Mouse (Mus musculus) embryonic facial prominence, embryonic 15.5 days (tissue): ENCODE measurements at regions not wholly inside any gene's neighbourhood (a gene's known extent, or its start where the extent isn't known, plus 50 kb on each side); places are given as distances from the start of the nearest gene placed in this dataset.
"Not testable (repeated sequence)": the region's sequence is repeated elsewhere in the genome, so short reads cannot be mapped to it uniquely, and the experiment has no call there.

ENCODE experiments used
- ATAC-seq: fragments of 200-750 bp; cut with Nextera tagmentation; 2 replicates; pipeline ENCODE4 v1.8.0; 2017; ENCODE audit warnings: low read depth, moderate TSS enrichment; ENCODE audit not compliant: insufficient number of reproducible peaks, low FRiP score, low TSS enrichment
- H3K27ac ChIP-seq: fragments of 300-500 bp; sonication (generic); replicated peaks from 2 replicates; pipeline ENCODE4 v1.5.1; 2015; ENCODE audit warnings: mild to moderate bottlenecking, inconsistent platforms
- H3K27me3 ChIP-seq: fragments of 300-500 bp; sonication (generic); 2 replicates; pipeline ENCODE4 v1.6.1; 2015; ENCODE audit warnings: inconsistent platforms
- H3K36me3 ChIP-seq: fragments of 300-500 bp; sonication (generic); 2 replicates; pipeline ENCODE4 v1.6.1; 2015; ENCODE audit warnings: mild to moderate bottlenecking, inconsistent platforms
- H3K4me1 ChIP-seq: fragments of 300-500 bp; sonication (generic); 2 replicates; pipeline ENCODE4 v1.6.1; 2015; ENCODE audit warnings: inconsistent platforms
- H3K4me2 ChIP-seq: fragments of 300-500 bp; sonication (generic); replicated peaks from 2 replicates; pipeline ENCODE4 v1.6.1; 2015; ENCODE audit warnings: mild to moderate bottlenecking, inconsistent platforms
- H3K4me3 ChIP-seq: fragments of 300-500 bp; sonication (generic); replicated peaks from 2 replicates; pipeline ENCODE4 v1.5.1; 2015; ENCODE audit warnings: mild to moderate bottlenecking, inconsistent platforms
- H3K9ac ChIP-seq: fragments of 300-500 bp; sonication (generic); 2 replicates; pipeline ENCODE4 v1.6.1; 2015; ENCODE audit warnings: inconsistent platforms
- H3K9me3 ChIP-seq: fragments of 300-500 bp; sonication (generic); replicated peaks from 2 replicates; pipeline ENCODE4 v1.6.1; 2016; ENCODE audit warnings: inconsistent platforms
- WGBS: fragments of 180-500 bp; shearing (Covaris S2); methylation state at CpG from one replicate; pipeline ENCODE4 v1.1.7; 2015; 5-methylcytosine and 5-hydroxymethylcytosine counted together

DNA sequence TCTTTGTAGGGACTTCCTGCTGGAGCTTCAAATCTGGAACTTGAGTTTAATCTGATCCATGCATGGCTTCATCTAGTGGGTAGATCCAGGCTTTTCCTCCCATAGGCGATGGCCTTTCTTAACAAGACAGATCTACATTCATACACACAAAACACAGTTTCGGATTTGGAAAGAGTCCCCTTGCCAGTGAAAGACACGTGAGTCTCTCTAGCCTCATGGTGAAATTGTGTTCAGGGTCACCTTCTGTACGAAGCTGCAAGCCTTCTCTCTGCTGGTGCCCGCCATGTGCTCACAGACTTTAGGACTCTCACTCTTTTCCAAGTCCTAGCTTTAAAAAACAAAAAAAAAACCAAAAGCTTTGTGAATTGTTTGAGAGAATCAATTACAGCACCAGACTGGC, 51.4 kb upstream of the Dlx2 start:
- ATAC-seq = no peak
- H3K4me3 ChIP-seq = no peak overlapping the region
- no peak overlapping the region for H3K9ac ChIP-seq
- H3K9me3 ChIP-seq = no peaks in the 10 kb centered on the region
- no peak overlapping the region for H3K27ac ChIP-seq
- H3K36me3 ChIP-seq = no peaks in the 10 kb centered on the region
- H3K4me1 ChIP-seq = peaks cover 15% of the 10 kb centered on the region
- H3K4me2 ChIP-seq = no peak overlapping the region
- peaks cover 4% of the 10 kb centered on the region; the same call in 1 of the 2 replicates for H3K27me3 ChIP-seq
- 71% methylated on average over 5 of the region's 5 CpGs for WGBS

DNA sequence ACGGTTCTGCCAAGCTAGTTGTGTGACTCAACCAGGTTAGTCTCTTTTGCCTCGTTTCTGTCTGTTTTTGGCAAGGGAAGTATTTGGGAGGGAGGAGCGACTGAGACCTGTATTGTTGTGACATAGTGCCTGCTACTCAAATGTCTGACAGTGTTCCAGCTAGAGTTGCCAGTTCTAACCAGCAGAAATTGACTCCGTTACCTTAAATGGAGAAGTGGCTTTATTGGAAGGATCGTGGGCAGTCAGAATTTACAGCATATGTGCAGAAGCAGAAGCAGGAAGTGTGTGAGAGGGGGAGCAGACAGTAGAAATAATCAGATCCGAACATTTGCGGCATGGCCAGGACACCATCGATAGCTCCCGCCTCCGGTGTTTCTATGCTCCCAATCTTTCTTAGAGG, 51.8 kb upstream of the Dlx2 start:
- Histone ChIP-seq H3K9me3 (no peaks in the 10 kb centered on the region), H3K27me3 (peaks cover 4% of the 10 kb centered on the region; the same call in 1 of the 2 replicates), H3K4me1 (peaks cover 15% of the 10 kb centered on the region), H3K4me3 (no peak overlapping the region), H3K4me2 (peak overlapping the region; percentile 33; the same call in 1 of the 2 replicates), H3K9ac (no peak overlapping the region), H3K27ac (0 out of 2 replicates have a peak overlapping the region, but pooled peaks have one; percentile 34), H3K36me3 (no peaks in the 10 kb centered on the region)
- 42% methylated on average over 10 of the region's 10 CpGs for WGBS
- no peak for ATAC-seq

DNA sequence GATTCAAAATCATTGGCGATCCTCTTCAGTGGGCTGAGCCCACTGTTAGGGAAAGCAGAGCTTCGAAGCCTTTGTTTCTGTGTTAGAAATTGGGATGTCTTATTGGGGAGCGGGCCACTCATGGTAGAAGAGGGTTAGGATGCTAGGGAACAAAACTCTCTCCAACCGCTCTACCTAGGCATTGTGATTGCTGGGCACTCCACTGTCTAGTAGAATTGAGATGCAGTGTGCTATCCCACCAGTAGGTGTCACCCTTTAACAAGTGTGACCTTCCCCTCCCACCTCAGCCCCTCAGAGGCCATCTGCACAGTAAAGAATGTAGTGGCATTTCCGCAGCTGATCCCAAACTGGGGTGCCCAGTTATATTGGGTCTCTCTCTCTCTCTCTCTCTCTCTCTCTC, 52.2 kb upstream of the Dlx2 start:
- no peaks in the 10 kb centered on the region for H3K9me3 ChIP-seq
- ATAC-seq = peak; percentile 76
- peaks cover 4% of the 10 kb centered on the region; the same call in 1 of the 2 replicates for H3K27me3 ChIP-seq
- H3K4me3 ChIP-seq = no peak overlapping the region
- peaks cover 15% of the 10 kb centered on the region for H3K4me1 ChIP-seq
- peak overlapping the region; percentile 33; the same call in 1 of the 2 replicates for H3K4me2 ChIP-seq
- 16% methylated on average over 5 of the region's 5 CpGs for WGBS
- H3K9ac ChIP-seq = no peak overlapping the region
- H3K36me3 ChIP-seq = no peaks in the 10 kb centered on the region
- H3K27ac ChIP-seq = 0 out of 2 replicates have a peak overlapping the region, but pooled peaks have one; percentile 34

DNA sequence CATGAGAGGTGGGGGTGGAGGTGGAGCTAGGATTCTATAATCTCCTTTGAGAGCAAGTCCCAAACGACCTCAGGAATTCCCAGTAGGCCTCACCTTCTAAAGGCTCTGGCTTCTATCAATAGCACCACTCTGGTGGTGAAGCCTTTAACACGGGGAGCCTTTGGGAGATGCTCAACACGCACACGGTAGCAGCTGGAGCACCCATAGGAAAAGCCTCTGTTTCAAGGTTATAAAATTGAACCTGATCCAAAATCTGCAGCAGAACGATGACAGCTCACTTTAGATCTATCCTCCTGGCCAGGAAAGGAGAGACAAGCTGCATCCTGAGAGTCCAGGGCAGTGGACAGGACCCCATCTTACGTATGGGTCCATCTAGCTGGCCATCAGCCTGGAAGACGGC, 53.7 kb upstream of the Dlx2 start:
- H3K4me3 ChIP-seq = no peak overlapping the region
- H3K4me1 ChIP-seq = peaks cover 11% of the 10 kb centered on the region
- H3K9ac ChIP-seq = no peak overlapping the region
- peaks cover 4% of the 10 kb centered on the region; the same call in 1 of the 2 replicates for H3K27me3 ChIP-seq
- no peak overlapping the region for H3K4me2 ChIP-seq
- H3K9me3 ChIP-seq = no peaks in the 10 kb centered on the region
- 68% methylated on average over 7 of the region's 7 CpGs for WGBS
- no peaks in the 10 kb centered on the region for H3K36me3 ChIP-seq
- ATAC-seq = no peak
- H3K27ac ChIP-seq = no peak overlapping the region

DNA sequence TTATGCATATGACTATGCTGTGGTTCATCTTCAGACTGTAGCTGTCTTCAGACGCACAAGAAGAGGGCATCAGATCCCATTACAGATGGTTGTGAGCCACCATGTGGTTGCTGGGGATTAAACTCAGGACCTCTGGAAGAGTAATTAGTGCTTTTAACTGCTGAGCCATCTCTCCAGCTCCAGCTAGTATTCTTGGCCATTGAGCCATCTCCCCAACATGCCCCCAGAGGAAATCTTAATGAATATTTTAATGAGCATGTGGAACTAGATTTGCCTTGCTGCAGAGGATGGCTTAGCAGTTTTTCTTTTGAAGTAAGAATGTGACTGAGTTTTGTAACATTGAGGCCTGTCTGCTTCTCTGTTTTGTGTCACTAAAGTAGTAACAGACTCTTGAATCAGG, 54.4 kb upstream of the Dlx2 start:
- H3K27me3 ChIP-seq = peaks cover 4% of the 10 kb centered on the region; the same call in 1 of the 2 replicates
- 50% methylated on average over 1 of the region's 1 CpGs for WGBS

DNA sequence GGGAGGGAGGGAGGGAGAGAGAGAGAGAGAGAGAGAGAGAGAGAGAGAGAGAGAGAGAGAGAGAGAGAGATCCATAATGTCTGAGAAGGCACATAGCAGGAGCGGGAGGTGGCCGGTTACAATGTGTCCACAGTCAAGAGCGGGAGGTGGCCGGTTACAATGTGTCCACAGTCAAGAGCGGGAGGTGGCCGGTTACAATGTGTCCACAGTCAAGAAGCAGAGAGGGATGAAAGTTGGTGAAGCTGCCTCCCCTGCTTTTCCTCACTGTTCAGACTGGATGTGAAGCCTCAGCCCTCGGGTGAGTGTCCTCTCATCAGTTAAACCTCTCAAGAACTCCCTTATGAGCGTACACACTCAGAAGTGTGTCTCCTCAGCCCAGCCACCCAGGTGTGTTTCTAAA, 57.2 kb upstream of the Dlx2 start:
- H3K9ac ChIP-seq, H3K27ac ChIP-seq, H3K4me3 ChIP-seq, ATAC-seq, H3K4me1 ChIP-seq, H3K36me3 ChIP-seq, H3K27me3 ChIP-seq, H3K9me3 ChIP-seq, H3K4me2 ChIP-seq: not testable (repeated sequence)
- WGBS = 97% methylated on average over 8 of the region's 8 CpGs

More for the DNA sequence above, 54.4 kb upstream of the Dlx2 start:
- Histone ChIP-seq H3K9ac (no peak overlapping the region), H3K4me3 (no peak overlapping the region), H3K9me3 (no peaks in the 10 kb centered on the region), H3K4me2 (no peak overlapping the region), H3K27ac (no peak overlapping the region), H3K36me3 (no peaks in the 10 kb centered on the region), H3K4me1 (peaks cover 8% of the 10 kb centered on the region)
- ATAC-seq = no peak

DNA sequence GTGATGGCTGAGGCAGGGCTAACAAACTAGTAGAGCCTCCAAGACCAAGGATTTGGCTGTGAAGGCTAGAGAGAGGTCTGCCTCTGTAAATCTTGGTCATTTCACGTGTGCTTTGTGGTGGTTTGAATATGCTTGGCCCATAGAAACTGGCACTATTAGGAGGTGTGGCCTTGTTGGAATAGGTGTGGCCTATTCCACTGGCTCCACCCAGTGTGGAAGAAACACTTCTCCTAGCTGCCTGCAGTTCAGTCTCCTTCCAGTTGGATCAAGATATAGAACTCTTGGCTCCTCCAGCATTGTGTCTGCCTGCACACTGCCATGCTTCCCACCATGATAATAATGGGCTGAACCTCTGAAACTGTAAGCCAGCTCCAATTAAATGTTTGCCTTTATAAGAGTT, 59.1 kb upstream of the Dlx2 start:
- H3K9me3 ChIP-seq = no peaks in the 10 kb centered on the region
- no peak overlapping the region for H3K9ac ChIP-seq
- H3K27me3 ChIP-seq = no peaks in the 10 kb centered on the region
- no peak overlapping the region for H3K4me2 ChIP-seq
- H3K4me3 ChIP-seq = no peak overlapping the region
- no peaks in the 10 kb centered on the region for H3K36me3 ChIP-seq
- no peak overlapping the region for H3K27ac ChIP-seq
- no peak for ATAC-seq
- WGBS = 86% methylated on average over 1 of the region's 1 CpGs
- 0 out of 2 replicates have a peak, but pooled peaks cover 2% of the 10 kb centered on the region for H3K4me1 ChIP-seq

DNA sequence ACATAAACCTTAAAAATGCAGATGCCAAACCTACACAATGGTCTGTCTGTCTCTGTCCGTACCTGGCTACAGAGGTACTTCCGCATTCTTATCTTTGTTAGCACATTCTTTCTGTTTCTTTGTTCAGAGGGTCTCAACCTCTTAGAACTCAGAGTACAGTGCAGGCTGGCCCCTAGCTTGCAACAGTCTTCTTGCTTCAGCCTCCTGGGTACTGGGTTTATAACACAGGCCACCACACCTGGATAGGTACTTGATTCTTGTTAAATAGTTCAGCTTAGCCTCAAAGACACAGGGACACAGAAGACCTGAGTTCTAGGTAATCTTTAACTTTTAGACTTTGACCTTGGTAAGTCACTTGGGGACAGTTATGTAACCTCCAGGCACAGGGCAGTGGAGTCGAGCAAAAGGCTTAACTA, 60.5 kb upstream of the Dlx2 start:
- Histone ChIP-seq H3K4me2 (no peak overlapping the region), H3K27me3 (no peaks in the 10 kb centered on the region), H3K27ac (no peak overlapping the region), H3K9me3 (no peaks in the 10 kb centered on the region), H3K9ac (no peak overlapping the region), H3K4me1 (no peaks in the 10 kb centered on the region), H3K36me3 (no peaks in the 10 kb centered on the region), H3K4me3 (no peak overlapping the region)
- no peak for ATAC-seq
- 75% methylated on average over 3 of the region's 3 CpGs for WGBS

DNA sequence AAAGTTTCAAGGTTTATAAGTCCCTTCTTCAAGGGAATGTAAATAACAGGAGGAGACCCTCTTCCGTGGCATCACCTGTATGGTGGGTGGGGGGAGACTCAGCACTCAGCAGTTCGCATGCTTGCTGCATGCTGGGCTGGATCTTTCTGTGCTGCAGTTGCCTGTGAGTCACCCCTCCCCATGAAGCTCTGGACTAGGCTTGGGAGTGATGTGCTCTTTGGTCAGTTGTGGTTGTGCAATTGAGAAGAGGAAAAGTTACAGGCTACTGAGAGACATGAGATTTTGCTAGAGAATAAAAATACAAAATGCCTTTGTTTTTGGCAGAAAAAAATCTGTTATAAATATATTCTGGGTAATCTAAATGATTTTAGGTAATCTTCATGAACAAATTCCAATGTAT, 66.7 kb upstream of the Dlx2 start:
- Histone ChIP-seq H3K4me2 (no peak overlapping the region), H3K4me3 (no peak overlapping the region), H3K27ac (no peak overlapping the region), H3K9ac (no peak overlapping the region), H3K9me3 (no peaks in the 10 kb centered on the region), H3K27me3 (no peaks in the 10 kb centered on the region), H3K36me3 (no peaks in the 10 kb centered on the region), H3K4me1 (no peaks in the 10 kb centered on the region)
- ATAC-seq = no peak
- 77% methylated on average over 2 of the region's 2 CpGs for WGBS

DNA sequence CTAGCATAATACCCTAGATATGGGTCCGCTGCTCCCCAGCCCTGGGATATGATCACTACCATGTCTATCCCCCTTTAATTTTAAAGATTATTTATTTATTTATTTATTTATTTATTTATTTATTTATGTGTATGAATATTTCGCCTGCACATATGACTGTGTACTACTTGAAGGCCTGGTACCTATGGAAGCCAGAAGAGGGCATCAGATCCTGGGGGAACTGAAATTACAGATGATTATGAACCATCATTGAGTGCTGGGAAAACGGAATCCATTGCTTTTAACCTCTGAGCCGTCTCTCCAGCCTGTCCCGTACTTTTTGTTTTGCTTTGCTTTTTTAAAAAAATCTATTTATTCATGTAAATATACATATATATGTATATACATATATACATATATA, 70.0 kb upstream of the Dlx2 start:
- WGBS = 87% methylated on average over 5 of the region's 5 CpGs
- no peaks in the 10 kb centered on the region for H3K4me1 ChIP-seq
- no peak overlapping the region for H3K4me2 ChIP-seq
- H3K4me3 ChIP-seq = no peak overlapping the region
- H3K27ac ChIP-seq = no peak overlapping the region
- ATAC-seq = no peak; the same call in 1 of the 2 replicates
- no peak overlapping the region for H3K9ac ChIP-seq
- no peaks in the 10 kb centered on the region for H3K9me3 ChIP-seq
- H3K36me3 ChIP-seq = no peaks in the 10 kb centered on the region
- no peaks in the 10 kb centered on the region for H3K27me3 ChIP-seq

DNA sequence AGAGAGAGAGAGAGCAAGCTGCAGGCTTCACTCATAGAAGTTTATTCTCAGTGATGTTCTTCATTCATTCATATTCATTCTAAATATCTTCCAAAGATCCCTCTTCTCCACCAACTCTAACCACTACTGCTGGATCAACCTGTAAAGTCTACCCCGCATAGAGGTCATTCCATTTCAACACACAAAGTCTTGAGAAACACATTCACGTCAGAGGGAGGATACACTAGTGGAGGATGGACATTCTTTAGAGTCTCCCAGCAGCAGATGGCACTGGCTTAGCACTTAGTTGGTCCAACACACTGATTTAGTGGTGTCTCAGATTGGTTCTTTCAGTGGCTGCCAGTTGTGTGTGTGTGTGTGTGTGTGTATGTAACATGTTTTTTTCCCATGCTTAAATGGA, 74.9 kb upstream of the Dlx2 start:
- Histone ChIP-seq H3K4me2 (no peak overlapping the region), H3K9ac (no peak overlapping the region), H3K27ac (no peak overlapping the region), H3K36me3 (no peaks in the 10 kb centered on the region), H3K27me3 (no peaks in the 10 kb centered on the region; the same call in 1 of the 2 replicates), H3K4me1 (peaks cover 7% of the 10 kb centered on the region; the same call in 1 of the 2 replicates), H3K4me3 (no peak overlapping the region), H3K9me3 (no peaks in the 10 kb centered on the region)
- no peak for ATAC-seq
- WGBS = 97% methylated on average over 2 of the region's 2 CpGs

DNA sequence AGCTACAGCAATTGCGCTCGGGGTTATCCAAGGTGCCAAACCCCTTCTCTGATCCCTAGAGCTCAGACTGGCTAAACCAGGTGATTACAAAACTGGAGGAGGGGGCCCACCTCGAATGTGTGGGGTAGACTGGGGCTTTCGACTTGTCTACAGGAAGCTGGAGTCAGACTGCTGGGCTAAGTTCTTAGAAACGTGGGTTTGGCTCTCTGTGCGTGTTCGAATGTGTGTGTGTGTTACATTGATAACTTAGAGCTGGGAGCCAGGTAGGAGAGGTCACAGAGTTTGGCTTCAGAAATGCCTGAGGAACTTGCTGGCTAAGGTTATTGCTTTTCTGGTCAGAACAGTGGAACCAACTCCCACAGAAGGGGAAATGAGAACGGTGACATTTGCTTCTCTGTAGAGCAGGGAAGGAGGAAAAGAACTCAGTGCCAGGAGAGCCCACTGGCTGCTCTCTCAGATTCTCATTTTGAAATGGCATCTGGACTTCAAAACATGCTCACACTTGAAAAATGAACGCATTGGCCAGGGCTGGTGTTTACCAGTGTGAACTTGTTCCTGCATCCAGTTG, 76.1 kb upstream of the Dlx2 start:
- Histone ChIP-seq H3K4me3 (no peak overlapping the region), H3K4me1 (peaks cover 7% of the 10 kb centered on the region; the same call in 1 of the 2 replicates), H3K36me3 (no peaks in the 10 kb centered on the region), H3K27me3 (no peaks in the 10 kb centered on the region; the same call in 1 of the 2 replicates), H3K27ac (peak overlapping the region; percentile 58; the same call in 1 of the 2 replicates), H3K9me3 (no peaks in the 10 kb centered on the region), H3K4me2 (no peak overlapping the region), H3K9ac (no peak overlapping the region)
- no peak for ATAC-seq
- 47% methylated on average over 9 of the region's 9 CpGs for WGBS
